Mouse (Mus musculus): Measurements from ENCODE around the gene Srsx. TPM values are rescaled to one million over a fixed set of nuclear protein-coding genes. Genes with fewer than 3 reads are reported as not detected.
"Not testable (repeated sequence)": the region's sequence is repeated elsewhere in the genome, so short reads cannot be mapped to it uniquely, and the experiment has no call there.

The Srsx gene
- not detected in 2 replicates for polyA plus RNA-seq (2012; rRNA removed)

DNA sequence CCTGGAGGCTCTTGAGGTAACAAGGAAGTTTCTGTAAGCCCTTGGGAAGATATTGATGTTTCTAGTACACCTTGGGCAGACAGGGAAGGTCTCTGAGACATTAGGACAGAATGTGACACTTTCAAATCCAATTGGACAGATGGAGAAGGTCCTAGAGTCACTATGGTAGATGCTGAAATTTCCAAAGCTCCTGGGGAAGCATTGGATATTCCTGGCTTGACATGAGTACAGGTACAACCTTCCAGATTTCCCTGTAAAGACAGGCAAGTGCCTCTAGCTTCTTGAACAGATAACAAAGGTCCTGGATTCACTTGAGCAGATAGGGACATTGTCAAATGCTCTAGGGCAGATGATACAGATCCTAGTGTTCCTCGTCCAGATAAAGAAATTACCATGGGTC, at the start of gene Srsx:
Srsx (minus strand) TSS at position 101 of the 400 bp plus-strand sequence.
- H3K4me1 ChIP-seq (ENCODE audit: control insufficient read depth, insufficient read depth, low read length); DNase-seq; H3K4me3 ChIP-seq (replicated peaks; ENCODE audit: extremely low read depth, low read depth, low read length): not testable (repeated sequence)
- no CpG with 5 or more reads among the region's 1 CpGs for WGBS

DNA sequence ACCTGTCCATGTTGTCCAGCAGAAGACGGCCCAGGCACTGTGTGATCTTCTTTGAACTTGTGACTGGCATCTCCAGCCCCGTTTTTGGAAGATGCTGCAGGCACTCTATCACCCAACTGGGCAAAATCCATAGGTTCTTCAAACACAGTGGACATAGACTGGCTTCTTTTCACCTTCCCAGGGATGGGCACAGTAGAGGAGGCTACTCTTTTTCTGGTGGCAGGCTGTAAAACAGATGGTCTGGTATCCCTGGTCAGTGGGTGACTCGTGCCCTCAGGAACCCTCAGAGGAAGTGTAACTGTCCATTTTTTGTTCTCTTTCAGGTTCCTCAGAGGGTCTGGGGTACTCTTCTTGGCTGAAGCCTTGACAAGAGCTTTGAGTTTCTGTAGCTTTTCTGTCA, 24.5 kb upstream of the Srsx start, which contains the start of gene Gm17577:
Gm17577 (minus strand) TSS at position 101 of the 400 bp plus-strand sequence.
- WGBS: no CpG with 5 or more reads among the region's 3 CpGs
- not testable (repeated sequence) for H3K4me3 ChIP-seq (replicated peaks; ENCODE audit: extremely low read depth, low read depth, low read length); DNase-seq; H3K4me1 ChIP-seq (ENCODE audit: control insufficient read depth, insufficient read depth, low read length)

Other genes starting within 250 kb of the Srsx start
- gene Gm17521, start 192.8 kb downstream of the Srsx start, polyA plus RNA-seq (2012; rRNA removed): not detected in 2 replicates
- 3.7 and 6.3 TPM in 2 replicates for gene Cldn34c1, start 119.0 kb downstream of the Srsx start, polyA plus RNA-seq (2012; rRNA removed)
- gene Gm17577, start 24.4 kb upstream of the Srsx start, polyA plus RNA-seq (2012; rRNA removed): not detected in 2 replicates

Measured in lung, adult 2 months (tissue).